Mouse (Mus musculus) heart, adult 8-10 months (tissue): ENCODE measurements around the gene Nrp1. TPM values are rescaled to one million over a fixed set of nuclear protein-coding genes. Genes with fewer than 3 reads are reported as not detected.

Experiments
- microRNA-seq: library from miRNA; unstranded; fragments of <30 nt; microRNA quantifications from one replicate; pipeline ENCODE4 v1.2.0, GENCODE M21; 2022
- total RNA-seq, 4 experiments: library from RNA; stranded (reverse); gene quantifications; 2 replicates each; pipeline ENCODE4 v1.2.4; 2022

The Nrp1 gene
- total RNA-seq, 4 experiments from 2014 or later, result 92.6 to 130 (median 102) TPM

Small RNA genes within 50 kb of the gene (microRNA-seq; reads per million reads assigned to microRNA genes)
- gene Mir1903, result not detected
